ENCODE assay signal across 14 mouse cellular contexts in genomic region chr9:67083801-67084200, GRCm38 (mm10).
"Had no signal": no experiment of that assay in that cellular context is flagged by ENCODE, and none has a peak within 500 bp of the region (broad histone marks: within the 10 kb centered on the region; RNA-seq: fewer than 3 reads in every experiment).

No protein-coding gene starts in this region.

- H3K4me1 ChIP-seq: liver, embryonic 15.5 days; neural tube, embryonic 13.5 days had no signal

- H3K9me3 ChIP-seq: liver, embryonic 15.5 days; midbrain, embryonic 12.5 days; neural tube, embryonic 13.5 days had no signal

- H3K4me2 ChIP-seq: liver, embryonic 11.5 days; liver, embryonic 15.5 days; midbrain, embryonic 12.5 days; neural tube, embryonic 13.5 days had no signal

- H3K4me3 ChIP-seq: liver, embryonic 15.5 days; midbrain, embryonic 12.5 days; neural tube, embryonic 13.5 days had no signal

- H3K36me3 ChIP-seq: liver, embryonic 15.5 days; midbrain, embryonic 12.5 days; neural tube, embryonic 13.5 days had no signal

- ATAC-seq: midbrain, embryonic 16.5 days had no signal

- H3K9ac ChIP-seq: liver, embryonic 15.5 days; midbrain, embryonic 12.5 days; neural tube, embryonic 13.5 days had no signal

- H3K27ac ChIP-seq: kidney, postnatal 0 days; liver, embryonic 15.5 days; midbrain, embryonic 12.5 days; neural tube, embryonic 13.5 days had no signal

- H3K27me3 ChIP-seq: liver, embryonic 15.5 days; midbrain, embryonic 12.5 days; neural tube, embryonic 13.5 days had no signal

- DNase-seq: kidney, adult 9 months; kidney, postnatal 36 days; layer of hippocampus, adult 9-11 months; layer of hippocampus, postnatal 36 days; left cerebral cortex, postnatal 4 days; right cerebral cortex, postnatal 14 days; thymus, adult 2 months; thymus, postnatal 36 days had no signal
